Mouse (Mus musculus): ENCODE measurements around the gene Rab3ip.

DNA sequence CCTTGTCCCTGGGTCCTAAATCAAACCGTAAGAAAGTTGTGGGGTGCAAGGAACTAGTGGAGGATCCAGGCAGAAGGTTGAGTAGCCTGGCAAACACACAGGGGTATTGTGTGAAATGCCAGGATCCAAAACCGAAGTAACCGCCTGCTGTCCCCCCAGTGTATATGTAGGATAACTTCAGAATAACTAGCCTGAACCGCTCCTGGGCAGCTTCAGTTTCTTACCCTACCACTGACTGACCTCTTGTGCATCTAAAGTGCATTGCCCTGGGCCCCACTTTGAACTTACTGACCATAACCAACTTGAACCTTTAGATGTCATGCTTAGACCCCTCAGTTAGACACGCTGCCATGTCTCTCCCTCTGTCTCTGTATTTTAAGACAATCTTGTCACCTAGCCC lies 44.6 kb upstream of the Rab3ip start:
- TF ChIP-seq POLR2A (IDR thresholded peaks at IDR 0.05; ENCODE audit: borderline replicate concordance, control insufficient read depth, low read depth, low read length) (no peak), CTCF (IDR thresholded peaks at IDR 0.05; ENCODE audit: control insufficient read depth, insufficient read depth, low read length) (no peak)
